Mouse (Mus musculus) limb, embryonic 15.5 days (tissue): ENCODE measurements around the gene Atat1. TPM values are rescaled to one million over a fixed set of nuclear protein-coding genes. Genes with fewer than 3 reads are reported as not detected.

Experiments used
- ATAC-seq: fragments of 200-750 bp; cut with Nextera tagmentation; 2 replicates; pipeline ENCODE4 v1.8.0; 2017; ENCODE audit warnings: low read depth, moderate TSS enrichment; ENCODE audit not compliant: insufficient number of reproducible peaks, low FRiP score, low TSS enrichment
- H3K27ac ChIP-seq: fragments of 300-500 bp; sonication (generic); 2 replicates; pipeline ENCODE4 v1.5.1; 2015; ENCODE audit warnings: moderate library complexity, mild to moderate bottlenecking, inconsistent platforms
- H3K27me3 ChIP-seq: fragments of 300-500 bp; sonication (generic); 2 replicates; pipeline ENCODE4 v1.6.1; 2015; ENCODE audit warnings: inconsistent platforms
- H3K36me3 ChIP-seq: fragments of 300-500 bp; sonication (generic); 2 replicates; pipeline ENCODE4 v1.6.1; 2015; ENCODE audit warnings: inconsistent platforms
- H3K4me1 ChIP-seq: fragments of 300-500 bp; sonication (generic); 2 replicates; pipeline ENCODE4 v1.6.1; 2015; ENCODE audit warnings: inconsistent platforms
- H3K4me2 ChIP-seq: fragments of 300-500 bp; sonication (generic); 2 replicates; pipeline ENCODE4 v1.6.1; 2015; ENCODE audit warnings: mild to moderate bottlenecking, inconsistent platforms
- H3K4me3 ChIP-seq: fragments of 300-500 bp; sonication (generic); 2 replicates; pipeline ENCODE4 v1.5.1; 2015; ENCODE audit warnings: mild to moderate bottlenecking, inconsistent platforms
- H3K9ac ChIP-seq: fragments of 300-500 bp; sonication (generic); 2 replicates; pipeline ENCODE4 v1.6.1; 2015; ENCODE audit warnings: inconsistent platforms
- H3K9me3 ChIP-seq: fragments of 300-500 bp; sonication (generic); 2 replicates; pipeline ENCODE4 v1.6.1; 2016; ENCODE audit warnings: inconsistent platforms
- WGBS: fragments of 180-500 bp; shearing (Covaris S2); methylation state at CpG from one replicate; pipeline ENCODE4 v1.1.7; 2015; 5-methylcytosine and 5-hydroxymethylcytosine counted together
- microRNA counts: library from miRNA; unstranded; fragments of <30 nt; microRNA quantifications from one replicate; lab custom pipeline; 2016
- microRNA-seq: library from miRNA; unstranded; fragments of <30 nt; microRNA quantifications from one replicate; pipeline ENCODE4, GENCODE M21; 2016
- polyA plus RNA-seq: library from polyadenylated mRNA; unstranded; fragments of >200 nt; fragmentation: Nextera tagmentation; extraction: Ambion mirVana; gene quantifications from 2 replicates; pipeline ENCODE4 v1.2.1, GENCODE M21; 2015

Atat1 gene
- polyA plus RNA-seq, 1 experiment from 2014 or later: 59.1 TPM

- WGBS: 97% methylated on average over 3 of the region's 3 CpGs
- H3K4me2 ChIP-seq: no peak overlapping the region
- no peak overlapping the region for H3K9ac ChIP-seq
- no peaks in the 10 kb centered on the region for H3K4me1 ChIP-seq
- no peak overlapping the region for H3K4me3 ChIP-seq
- ATAC-seq: no peak
- H3K27me3 ChIP-seq: no peaks in the 10 kb centered on the region
- H3K27ac ChIP-seq: no peak overlapping the region
- no peaks in the 10 kb centered on the region for H3K9me3 ChIP-seq
- peaks cover 88% of the 10 kb centered on the region for H3K36me3 ChIP-seq
These were observed 58.9 kb downstream of the Atat1 start for GRCm38 (mm10) chr17:35850974-35851373.

- Histone ChIP-seq H3K27me3 (no peaks in the 10 kb centered on the region), H3K4me3 (no peak overlapping the region), H3K36me3 (peaks cover 83% of the 10 kb centered on the region), H3K4me1 (no peaks in the 10 kb centered on the region), H3K9me3 (no peaks in the 10 kb centered on the region), H3K27ac (no peak overlapping the region), H3K9ac (no peak overlapping the region), H3K4me2 (no peak overlapping the region)
- 58% methylated on average over 1 of the region's 1 CpGs for WGBS
- peak; percentile 23; the same call in 1 of the 2 replicates for ATAC-seq
These were observed 61.8 kb downstream of the Atat1 start for GRCm38 (mm10) chr17:35848112-35848511.

MicroRNA genes within 50 kb of the gene (microRNA counts, 519-probe panel; counts per million panel counts)
- microRNA mmu-miR-1894-3p (lab: Ali Mortazavi, UCI): not detected
- microRNA mmu-miR-1894-5p (lab: Ali Mortazavi, UCI): not detected

Small RNAs within 50 kb of the gene (microRNA-seq; reads per million reads assigned to microRNA genes)
- gene Gm28033: 0.82 reads per million
- gene Mir1894: not detected

Other genes with a start within 250 kb of the Atat1 start
- 14.3 and 14.4 TPM in 2 replicates for gene Vars2, start 242.5 kb downstream of the Atat1 start, polyA plus RNA-seq
- gene Gtf2h4, start 236.3 kb downstream of the Atat1 start, polyA plus RNA-seq: 36.2 and 42.2 TPM in 2 replicates
- gene Ddr1, start 205.5 kb downstream of the Atat1 start, polyA plus RNA-seq: 81.7 and 85.2 TPM in 2 replicates
- 23.2 and 27.5 TPM in 2 replicates for gene Ier3, start 88.4 kb downstream of the Atat1 start, polyA plus RNA-seq
- gene Flot1, start 86.8 kb downstream of the Atat1 start, polyA plus RNA-seq: 60.2 and 70.9 TPM in 2 replicates
- 811 and 833 TPM in 2 replicates for gene Tubb5, start 71.8 kb downstream of the Atat1 start, polyA plus RNA-seq
- gene Mdc1, start 68.6 kb downstream of the Atat1 start, polyA plus RNA-seq: 13.0 and 15.0 TPM in 2 replicates
- gene Nrm, start 48.8 kb downstream of the Atat1 start, polyA plus RNA-seq: 55.5 and 59.0 TPM in 2 replicates
- 24.8 and 28.8 TPM in 2 replicates for gene Ppp1r18, start 44.5 kb downstream of the Atat1 start, polyA plus RNA-seq
- gene Dhx16, start 30.3 kb downstream of the Atat1 start, polyA plus RNA-seq: 36.8 and 41.3 TPM in 2 replicates
- gene 2310061I04Rik, start 12.6 kb downstream of the Atat1 start, polyA plus RNA-seq: 18.0 and 23.0 TPM in 2 replicates
- 72.4 and 77.1 TPM in 2 replicates for gene Mrps18b, start 6.3 kb upstream of the Atat1 start, polyA plus RNA-seq
- 35.0 and 40.1 TPM in 2 replicates for gene Ppp1r10, start 6.4 kb upstream of the Atat1 start, polyA plus RNA-seq
- gene Abcf1, start 59.7 kb upstream of the Atat1 start, polyA plus RNA-seq: 84.7 and 84.9 TPM in 2 replicates
- gene Gnl1, start 69.8 kb upstream of the Atat1 start, polyA plus RNA-seq: 53.7 and 60.0 TPM in 2 replicates
- 33.8 and 36.0 TPM in 2 replicates for gene Prr3, start 70.2 kb upstream of the Atat1 start, polyA plus RNA-seq
- gene H2-T24, start 110.5 kb upstream of the Atat1 start, polyA plus RNA-seq: 2.8 and 2.9 TPM in 2 replicates
- 19.2 and 20.4 TPM in 2 replicates for gene H2-T23, start 122.8 kb upstream of the Atat1 start, polyA plus RNA-seq
- gene H2-T22, start 132.7 kb upstream of the Atat1 start, polyA plus RNA-seq: 29.0 and 32.3 TPM in 2 replicates
- not detected in 2 replicates for gene Gm6034, start 132.9 kb upstream of the Atat1 start, polyA plus RNA-seq
- gene Gm11127, start 148.3 kb upstream of the Atat1 start, polyA plus RNA-seq: not detected in 2 replicates
- not detected in 2 replicates for gene Gm19684, start 211.6 kb upstream of the Atat1 start, polyA plus RNA-seq
- not detected in 2 replicates for gene Gm7030, start 219.3 kb upstream of the Atat1 start, polyA plus RNA-seq